Mouse (Mus musculus) kidney, postnatal 0 days (tissue): Measurements from ENCODE around the gene Iqschfp. TPM values are rescaled to one million over a fixed set of nuclear protein-coding genes. Genes with fewer than 3 reads are reported as not detected.
A peak's percentile ranks its signal among the peaks of the same experiment; 100 is the strongest.

Experiments used
- ATAC-seq: fragments of 200-750 bp; cut with Nextera tagmentation; replicated peaks from 2 replicates; pipeline ENCODE4 v1.8.0; 2017; ENCODE audit warnings: low read depth, moderate number of reproducible peaks, moderate TSS enrichment, moderate library complexity; ENCODE audit not compliant: low FRiP score
- DNase-seq: peaks from one replicate; pipeline ENCODE4 v3.0.0-alpha.2; 2016; ENCODE audit warnings: low spot score
- H3K27ac ChIP-seq: fragments of 300-500 bp; sonication (generic); 2 replicates; pipeline ENCODE4 v1.5.1; 2014; ENCODE audit warnings: mild to moderate bottlenecking
- H3K27me3 ChIP-seq: fragments of 300-500 bp; sonication (generic); 2 replicates; pipeline ENCODE4 v1.6.1; 2014; ENCODE audit warnings: low read length, mixed read lengths; ENCODE audit not compliant: insufficient read depth
- H3K36me3 ChIP-seq: fragments of 300-500 bp; sonication (generic); 2 replicates; pipeline ENCODE4 v1.6.1; 2014; ENCODE audit warnings: low read length, mixed read lengths; ENCODE audit not compliant: insufficient read depth
- H3K4me1 ChIP-seq: fragments of 300-500 bp; sonication (generic); replicated peaks from 2 replicates; pipeline ENCODE4 v1.6.1; 2014; ENCODE audit warnings: antibody characterized with exemption, low read length, mixed read lengths; ENCODE audit not compliant: insufficient read depth
- H3K4me2 ChIP-seq: fragments of 300-500 bp; sonication (generic); 2 replicates; pipeline ENCODE4 v1.6.1; 2014; ENCODE audit warnings: mild to moderate bottlenecking, low read length, moderate library complexity, mixed read lengths
- H3K4me3 ChIP-seq: fragments of 300-500 bp; sonication (generic); replicated peaks from 2 replicates; pipeline ENCODE4 v1.5.1; 2014; ENCODE audit warnings: low read depth, low read length
- H3K9ac ChIP-seq: fragments of 300-500 bp; sonication (generic); 2 replicates; pipeline ENCODE4 v1.6.1; 2014; ENCODE audit warnings: low read depth, low read length
- H3K9me3 ChIP-seq: fragments of 300-500 bp; sonication (generic); replicated peaks from 2 replicates; pipeline ENCODE4 v1.6.1; 2016; ENCODE audit warnings: low read length, inconsistent platforms, mixed read lengths
- CTCF ChIP-seq: IDR thresholded peaks from 2 replicates; pipeline ENCODE4 v1.5.1; 2016; ENCODE audit warnings: antibody characterized with exemption, low read depth, mild to moderate bottlenecking, moderate library complexity
- WGBS: fragments of 180-500 bp; shearing (Covaris S2); extraction: QIAGEN DNeasy Blood & Tissue Kit; methylation state at CpG from one replicate; pipeline ENCODE4 v1.1.7; 2014; 5-methylcytosine and 5-hydroxymethylcytosine counted together
- polyA plus RNA-seq: library from polyadenylated mRNA; unstranded; fragments of >200 nt; fragmentation: Nextera tagmentation; extraction: Ambion mirVana; gene quantifications from 2 replicates; pipeline ENCODE4 v1.2.1, GENCODE M21; 2015

Gene Iqschfp
- polyA plus RNA-seq, 1 experiment from 2014 or later = 0.05 TPM

- no peak overlapping the region for H3K4me3 ChIP-seq
Measured at GRCm38 (mm10) chr3:68604962-68605361, 712.9 kb downstream of the Iqschfp start.

GRCm38 (mm10) chr3:68605942-68606603 lies 714.0 kb downstream of the Iqschfp start:
- Histone ChIP-seq H3K9me3 (no peaks in the 10 kb centered on the region), H3K4me1 (0 out of 2 replicates have a peak, but pooled peaks cover 4% of the 10 kb centered on the region), H3K27me3 (no peaks in the 10 kb centered on the region), H3K9ac (no peak overlapping the region), H3K36me3 (no peaks in the 10 kb centered on the region), H3K4me2 (no peak overlapping the region), H3K4me3 (no peak overlapping the region), H3K27ac (no peak overlapping the region)
- DNase-seq (no peak), ATAC-seq (no peak)
- 74% methylated on average over 7 of the region's 7 CpGs for WGBS
- no peak for TF ChIP-seq CTCF

More at GRCm38 (mm10) chr3:68604962-68605361, 712.9 kb downstream of the Iqschfp start:
- Histone ChIP-seq H3K36me3 (no peaks in the 10 kb centered on the region), H3K4me1 (no peaks in the 10 kb centered on the region), H3K4me2 (no peak overlapping the region), H3K27ac (no peak overlapping the region), H3K27me3 (no peaks in the 10 kb centered on the region), H3K9me3 (no peaks in the 10 kb centered on the region), H3K9ac (no peak overlapping the region)
- 82% methylated on average over 10 of the region's 10 CpGs for WGBS
- DNase-seq (no peak), ATAC-seq (no peak)
- no peak for TF ChIP-seq CTCF

GRCm38 (mm10) chr3:68606730-68607129 lies 714.7 kb downstream of the Iqschfp start:
- DNase-seq = no peak

GRCm38 (mm10) chr3:68607336-68607735 lies 715.3 kb downstream of the Iqschfp start:
- Histone ChIP-seq H3K9ac (no peak overlapping the region), H3K4me1 (peaks cover 9% of the 10 kb centered on the region; the same call in 1 of the 2 replicates), H3K4me2 (no peak overlapping the region), H3K4me3 (no peak overlapping the region), H3K36me3 (no peaks in the 10 kb centered on the region), H3K27ac (no peak overlapping the region), H3K9me3 (no peaks in the 10 kb centered on the region), H3K27me3 (no peaks in the 10 kb centered on the region)
- WGBS = 85% methylated on average over 8 of the region's 8 CpGs
- ATAC-seq = no peak
- TF ChIP-seq CTCF = no peak
- no peak for DNase-seq

More at GRCm38 (mm10) chr3:68606730-68607129, 714.7 kb downstream of the Iqschfp start:
- Histone ChIP-seq H3K4me2 (no peak overlapping the region), H3K27ac (no peak overlapping the region), H3K4me1 (0 out of 2 replicates have a peak, but pooled peaks cover 9% of the 10 kb centered on the region), H3K9ac (no peak overlapping the region), H3K27me3 (no peaks in the 10 kb centered on the region), H3K9me3 (no peaks in the 10 kb centered on the region), H3K4me3 (no peak overlapping the region), H3K36me3 (no peaks in the 10 kb centered on the region)
- no peak for ATAC-seq
- TF ChIP-seq CTCF = no peak
- 86% methylated on average over 8 of the region's 8 CpGs for WGBS

- H3K27me3 ChIP-seq = no peaks in the 10 kb centered on the region
- no peak overlapping the region for H3K4me2 ChIP-seq
- no peaks in the 10 kb centered on the region for H3K9me3 ChIP-seq
- TF ChIP-seq CTCF = no peak
- ATAC-seq (0 out of 2 replicates have a peak, but pooled peaks have one; percentile 33), DNase-seq (no peak)
- peaks cover 9% of the 10 kb centered on the region; the same call in 1 of the 2 replicates for H3K4me1 ChIP-seq
- 61% methylated on average over 19 of the region's 19 CpGs for WGBS
- no peak overlapping the region for H3K4me3 ChIP-seq
- no peaks in the 10 kb centered on the region for H3K36me3 ChIP-seq
- no peak overlapping the region for H3K27ac ChIP-seq
- no peak overlapping the region for H3K9ac ChIP-seq
Measured at GRCm38 (mm10) chr3:68608848-68609497, 716.9 kb downstream of the Iqschfp start.

- H3K9me3 ChIP-seq = no peaks in the 10 kb centered on the region
- H3K4me2 ChIP-seq = no peak overlapping the region
- peaks cover 9% of the 10 kb centered on the region; the same call in 1 of the 2 replicates for H3K4me1 ChIP-seq
- no peak overlapping the region for H3K4me3 ChIP-seq
- H3K36me3 ChIP-seq = no peaks in the 10 kb centered on the region
- H3K27me3 ChIP-seq = no peaks in the 10 kb centered on the region
- ATAC-seq = no peak
- H3K27ac ChIP-seq = no peak overlapping the region
- no peak overlapping the region for H3K9ac ChIP-seq
- no peak for TF ChIP-seq CTCF
- DNase-seq = peak; percentile 41
- WGBS = 40% methylated on average over 6 of the region's 6 CpGs
Measured at GRCm38 (mm10) chr3:68610011-68610410, 718.0 kb downstream of the Iqschfp start.
